27 mouse cellular contexts compared by ENCODE assay signal in the genomic region with DNA sequence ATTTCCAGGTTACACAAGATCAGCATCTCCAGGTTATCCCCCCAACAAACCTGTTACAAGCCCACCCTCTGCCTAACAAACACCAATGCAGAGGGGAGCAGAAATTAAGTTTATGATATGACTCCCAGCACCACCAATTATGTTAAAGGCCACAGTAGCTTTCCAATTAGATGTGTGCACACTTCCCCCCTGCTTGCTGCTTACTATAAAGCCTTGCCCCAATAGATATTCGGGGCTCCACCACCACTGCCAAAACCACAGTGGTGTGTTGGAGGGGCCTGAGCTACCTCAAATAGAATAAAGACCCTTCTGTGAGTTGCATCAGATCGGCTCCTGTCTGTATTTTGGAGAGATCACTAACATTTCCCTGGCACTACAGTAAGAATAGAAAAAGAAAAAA.
"Had no signal": no experiment of that assay in that cellular context is flagged by ENCODE, and none has a peak within 500 bp of the region (broad histone marks: within the 10 kb centered on the region; RNA-seq: fewer than 3 reads in every experiment).

No protein-coding gene starts in this region.

- H3K27me3 ChIP-seq: limb, embryonic 12.5 days; limb, embryonic 13.5 days; limb, embryonic 15.5 days; liver, embryonic 12.5 days; liver, embryonic 13.5 days; liver, embryonic 15.5 days; lung, embryonic 15.5 days; megakaryocyte, embryonic 14.5 days; midbrain, embryonic 12.5 days; midbrain, embryonic 13.5 days; midbrain, embryonic 15.5 days had no signal

- DNase-seq: left cerebral cortex, postnatal 4 days; liver; liver, embryonic 13.5 days; liver, postnatal 0 days; lung, adult 18-20 months; lung, adult 2 months; lung, embryonic 14.5 days; lung, postnatal 10 days; lung, postnatal 14 days; lung, postnatal 36 days; lung, postnatal 4 days; midbrain, embryonic 14.5 days had no signal

- H3K9ac ChIP-seq: limb, embryonic 12.5 days; limb, embryonic 13.5 days; limb, embryonic 15.5 days; liver, embryonic 12.5 days; liver, embryonic 13.5 days; liver, embryonic 14.5 days; liver, embryonic 15.5 days; liver, postnatal 0 days; lung, embryonic 14.5 days; lung, embryonic 15.5 days; midbrain, embryonic 12.5 days; midbrain, embryonic 13.5 days; midbrain, embryonic 15.5 days had no signal

- H3K36me3 ChIP-seq: limb, embryonic 10.5 days; limb, embryonic 12.5 days; limb, embryonic 13.5 days; limb, embryonic 15.5 days; liver, embryonic 12.5 days; liver, embryonic 13.5 days; liver, embryonic 15.5 days; lung, embryonic 15.5 days; midbrain, embryonic 10.5 days; midbrain, embryonic 12.5 days; midbrain, embryonic 13.5 days; midbrain, embryonic 15.5 days had no signal

- H3K27ac ChIP-seq: limb, embryonic 10.5 days; limb, embryonic 12.5 days; limb, embryonic 13.5 days; limb, embryonic 15.5 days; liver, embryonic 12.5 days; liver, embryonic 13.5 days; liver, embryonic 14.5 days; liver, embryonic 15.5 days; lung, embryonic 15.5 days; macrophage; midbrain, embryonic 10.5 days; midbrain, embryonic 12.5 days; midbrain, embryonic 13.5 days; midbrain, embryonic 15.5 days had no signal

- H3K4me1 ChIP-seq: limb, embryonic 12.5 days; limb, embryonic 13.5 days; limb, embryonic 15.5 days; midbrain, embryonic 10.5 days; midbrain, embryonic 12.5 days; midbrain, embryonic 13.5 days; midbrain, embryonic 15.5 days had no signal

- H3K9me3 ChIP-seq: limb, embryonic 10.5 days; limb, embryonic 12.5 days; limb, embryonic 13.5 days; limb, embryonic 15.5 days; liver, embryonic 12.5 days; liver, embryonic 13.5 days; liver, embryonic 15.5 days; lung, embryonic 15.5 days; midbrain, embryonic 10.5 days; midbrain, embryonic 12.5 days; midbrain, embryonic 13.5 days; midbrain, embryonic 15.5 days had no signal

- H3K4me3 ChIP-seq: limb, embryonic 10.5 days; limb, embryonic 12.5 days; limb, embryonic 13.5 days; limb, embryonic 15.5 days; liver, embryonic 12.5 days; liver, embryonic 13.5 days; liver, embryonic 15.5 days; lung, embryonic 15.5 days; megakaryocyte, embryonic 14.5 days; midbrain, embryonic 10.5 days; midbrain, embryonic 12.5 days; midbrain, embryonic 13.5 days; midbrain, embryonic 15.5 days; myocyte had no signal
